Mouse (Mus musculus) E14TG2a.4 (cell line): ENCODE data around the gene Gucy2e.

Experiments used
- CTCF ChIP-seq: conservative IDR thresholded peaks from 2 replicates; pipeline ENCODE4 v1.5.1; 2014; ENCODE audit warnings: low read length
- NANOG ChIP-seq: IDR thresholded peaks from 2 replicates; pipeline ENCODE4 v1.6.1; 2014; ENCODE audit warnings: borderline replicate concordance, low read length, mixed read lengths
- POU5F1 ChIP-seq: IDR thresholded peaks from 2 replicates; pipeline ENCODE4 v1.6.1; 2014; ENCODE audit warnings: low read length, borderline replicate concordance

GRCm38 (mm10) chr11:69249131-69249530 is 12.3 kb upstream of the Gucy2e start:
- TF ChIP-seq CTCF (no peak), NANOG (no peak), POU5F1 (no peak)
